In the genomic region with DNA sequence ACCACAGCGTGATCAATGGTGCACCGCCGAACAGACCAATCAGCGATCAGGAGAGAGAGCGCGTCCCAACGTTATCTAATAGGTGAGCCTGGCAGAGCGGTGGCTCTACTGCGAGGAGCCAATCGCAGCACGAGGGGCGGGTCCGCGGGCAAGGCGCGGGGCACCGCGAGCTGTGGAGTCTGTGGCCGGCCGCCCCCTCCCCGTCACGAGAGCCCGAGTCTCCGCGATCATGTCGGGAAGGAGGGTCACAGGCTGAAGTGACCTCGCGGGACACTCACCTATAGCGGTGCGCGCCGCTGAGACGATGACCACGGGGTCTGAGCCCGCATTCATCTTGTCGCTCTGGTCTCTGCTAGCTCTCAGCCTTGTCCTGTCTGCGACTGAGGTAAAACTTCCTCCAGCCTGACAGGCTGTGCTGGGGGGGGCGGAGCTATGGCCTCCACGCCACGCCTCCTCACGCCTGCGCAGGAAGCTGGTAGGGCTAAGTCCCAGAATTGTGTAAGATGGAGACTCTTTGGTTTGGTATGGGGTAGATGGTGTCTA, we compare ENCODE assay signal across 8 mouse cellular contexts. TPM values are rescaled to one million over a fixed set of nuclear protein-coding genes. Genes with fewer than 3 reads are reported as not detected.
DNase-seq lines count a peak whose midpoint lies in the region; ATAC-seq lines count a peak whose summit lies in the region.

A gene (minus strand): TSS at position 417 of the 543 bp plus-strand sequence.

- H3K9ac ChIP-seq in hindbrain, embryonic 11.5 days (ENCODE audit: low read depth, low read length): peak within 1 kb of the TSS; percentile 64

- peak within 1 kb of the TSS; percentile 62 for H3K4me3 ChIP-seq in hindbrain, embryonic 11.5 days (ENCODE audit: low read depth, low read length)

- WGBS in hindbrain, embryonic 11.5 days: under 1% methylated on average over 42 of the region's 42 CpGs

- 0 out of 2 replicates have a peak, but pooled peaks cover 2% of the 10 kb centered on the region for H3K36me3 ChIP-seq in hindbrain, embryonic 11.5 days (ENCODE audit: control insufficient read depth, insufficient read depth, low read length)

- H3K27me3 ChIP-seq in hindbrain, embryonic 11.5 days (ENCODE audit: control insufficient read depth, insufficient read depth, low read length): no peaks in the 10 kb centered on the region

- peak within 1 kb of the TSS; percentile 56 for H3K4me2 ChIP-seq in hindbrain, embryonic 11.5 days (replicated peaks; ENCODE audit: low read depth, low read length)

- H3K27ac ChIP-seq in hindbrain, embryonic 11.5 days (ENCODE audit: low read depth, low read length): peak within 1 kb of the TSS; percentile 82

- DNase-seq in MN1 (ENCODE audit: low spot score): peak; percentile 91
- peak; percentile 97 for DNase-seq in cerebellum, adult 9-10 months
- peak; percentile 90 to 95 for DNase-seq in frontal cortex, adult 2 months (ENCODE audit: extremely low spot score in 1 of 2, low spot score in 1 of 2)
- peak; percentile 93 for DNase-seq in hindbrain, embryonic 11.5 days (ENCODE audit: low spot score)
- peak; percentile 92 to 95 for DNase-seq in layer of hippocampus, postnatal 10 days (ENCODE audit: low spot score in 2 of 2)
- DNase-seq in lung, postnatal 10 days: peak; percentile 96
- peak; percentile 92 for DNase-seq in ovary, postnatal 36 days (ENCODE audit: low spot score)
- peak; percentile 97 for DNase-seq in thymus, postnatal 25 days

- H3K9me3 ChIP-seq in hindbrain, embryonic 11.5 days (ENCODE audit: control insufficient read depth, low read length): no peaks in the 10 kb centered on the region

- peak; percentile 99 for ATAC-seq in hindbrain, embryonic 11.5 days (ENCODE audit: low FRiP score)

- 0 out of 2 replicates have a peak, but pooled peaks cover 3% of the 10 kb centered on the region for H3K4me1 ChIP-seq in hindbrain, embryonic 11.5 days (replicated peaks; ENCODE audit: control insufficient read depth, insufficient read depth, low read length)

RNA-seq across cellular contexts. Expression of the gene that starts here (rescaled TPM):
- 40.0 and 45.0 TPM in 2 replicates for polyA plus RNA-seq in frontal cortex, adult 2 months (2012; rRNA removed)
- 244 and 372 TPM in 2 replicates for polyA plus RNA-seq in hindbrain, embryonic 11.5 days (2014; fragmentation: Nextera tagmentation; extraction: Ambion mirVana)
- 100 to 1,000 TPM; 101 to 110 TPM for total RNA-seq in layer of hippocampus, postnatal 10 days (2021)

Comparison
In these comparisons a context has a peak if more than half of its experiments do, and no peak if none do; other contexts are left out.
1. Peak in every context shown above with its lines: DNase-seq, ATAC-seq, H3K4me3 ChIP-seq and H3K27ac ChIP-seq.